Mouse (Mus musculus) cerebellum, adult 11 months (tissue): ENCODE data around the gene 1600014C23Rik.

ENCODE experiments used
- DNase-seq: peaks from one replicate; pipeline ENCODE4 v3.0.0; 2022

Gene 1600014C23Rik

GRCm38 (mm10) chr17:45686093-45686619, 47.5 kb downstream of the 1600014C23Rik start, which contains the start of gene Mrpl14:
Gene Mrpl14, plus strand, starts transcription at chr17:45686322.
- peak; percentile 90 for DNase-seq

- peak; percentile 51 for DNase-seq
Measured at GRCm38 (mm10) chr17:45685171-45686092, 48.2 kb downstream of the 1600014C23Rik start.

- DNase-seq: peak; percentile 38
Measured at GRCm38 (mm10) chr17:45684667-45685131, 48.9 kb downstream of the 1600014C23Rik start.
